Mouse (Mus musculus): ENCODE data around the gene Stfa2l1. TPM values are rescaled to one million over a fixed set of nuclear protein-coding genes. Genes with fewer than 3 reads are reported as not detected.

Stfa2l1 gene
- polyA plus RNA-seq (2014; fragmentation: Illumina TruSeq; extraction: RNeasy Lipid Tissue Mini Kit (QIAGEN cat#74804); ENCODE audit: low read depth, low replicate concordance) = not detected

GRCm38 (mm10) chr16:36156402-36156975, at the start of gene Stfa2l1:
Gene Stfa2l1, plus strand, starts transcription at chr16:36156811.

GRCm38 (mm10) chr16:36131141-36131540, 25.5 kb upstream of the Stfa2l1 start, which contains the start of gene Csta1:
Gene Csta1, minus strand, starts transcription at chr16:36131241.

GRCm38 (mm10) chr16:36183912-36184311, 27.3 kb downstream of the Stfa2l1 start, which contains the start of gene Gm5483:
Gene Gm5483, plus strand, starts transcription at chr16:36184212.

GRCm38 (mm10) chr16:36209967-36210453, 53.4 kb downstream of the Stfa2l1 start, which contains the start of gene Gm5416:
Gene Gm5416, plus strand, starts transcription at chr16:36210403.

Other genes with a start within 250 kb of the Stfa2l1 start
- gene Parp9, start 218.3 kb upstream of the Stfa2l1 start, polyA plus RNA-seq (2014; fragmentation: Illumina TruSeq; extraction: RNeasy Lipid Tissue Mini Kit (QIAGEN cat#74804); ENCODE audit: low read depth, low replicate concordance) = 21.0 TPM
- gene Dtx3l, start 217.7 kb upstream of the Stfa2l1 start, polyA plus RNA-seq (2014; fragmentation: Illumina TruSeq; extraction: RNeasy Lipid Tissue Mini Kit (QIAGEN cat#74804); ENCODE audit: low read depth, low replicate concordance) = 8.7 TPM
- 23.0 TPM for gene Kpna1, start 178.1 kb upstream of the Stfa2l1 start, polyA plus RNA-seq (2014; fragmentation: Illumina TruSeq; extraction: RNeasy Lipid Tissue Mini Kit (QIAGEN cat#74804); ENCODE audit: low read depth, low replicate concordance)
- 6.1 TPM for gene Wdr5b, start 115.6 kb upstream of the Stfa2l1 start, polyA plus RNA-seq (2014; fragmentation: Illumina TruSeq; extraction: RNeasy Lipid Tissue Mini Kit (QIAGEN cat#74804); ENCODE audit: low read depth, low replicate concordance)
- 102 TPM for gene Fam162a, start 85.2 kb upstream of the Stfa2l1 start, polyA plus RNA-seq (2014; fragmentation: Illumina TruSeq; extraction: RNeasy Lipid Tissue Mini Kit (QIAGEN cat#74804); ENCODE audit: low read depth, low replicate concordance)
- gene Ccdc58, start 85.1 kb upstream of the Stfa2l1 start, polyA plus RNA-seq (2014; fragmentation: Illumina TruSeq; extraction: RNeasy Lipid Tissue Mini Kit (QIAGEN cat#74804); ENCODE audit: low read depth, low replicate concordance) = 25.4 TPM
- not detected for gene Csta1, start 25.6 kb upstream of the Stfa2l1 start, polyA plus RNA-seq (2014; fragmentation: Illumina TruSeq; extraction: RNeasy Lipid Tissue Mini Kit (QIAGEN cat#74804); ENCODE audit: low read depth, low replicate concordance)
- gene Gm5483, start 27.4 kb downstream of the Stfa2l1 start, polyA plus RNA-seq (2014; fragmentation: Illumina TruSeq; extraction: RNeasy Lipid Tissue Mini Kit (QIAGEN cat#74804); ENCODE audit: low read depth, low replicate concordance) = not detected
- not detected for gene Gm5416, start 53.6 kb downstream of the Stfa2l1 start, polyA plus RNA-seq (2014; fragmentation: Illumina TruSeq; extraction: RNeasy Lipid Tissue Mini Kit (QIAGEN cat#74804); ENCODE audit: low read depth, low replicate concordance)
- gene 2010005H15Rik, start 64.7 kb downstream of the Stfa2l1 start, polyA plus RNA-seq (2014; fragmentation: Illumina TruSeq; extraction: RNeasy Lipid Tissue Mini Kit (QIAGEN cat#74804); ENCODE audit: low read depth, low replicate concordance) = not detected
- not detected for gene Stfa1, start 120.1 kb downstream of the Stfa2l1 start, polyA plus RNA-seq (2014; fragmentation: Illumina TruSeq; extraction: RNeasy Lipid Tissue Mini Kit (QIAGEN cat#74804); ENCODE audit: low read depth, low replicate concordance)
- not detected for gene BC117090, start 177.5 kb downstream of the Stfa2l1 start, polyA plus RNA-seq (2014; fragmentation: Illumina TruSeq; extraction: RNeasy Lipid Tissue Mini Kit (QIAGEN cat#74804); ENCODE audit: low read depth, low replicate concordance)
- not detected for gene BC100530, start 210.9 kb downstream of the Stfa2l1 start, polyA plus RNA-seq (2014; fragmentation: Illumina TruSeq; extraction: RNeasy Lipid Tissue Mini Kit (QIAGEN cat#74804); ENCODE audit: low read depth, low replicate concordance)

All from adipose tissue, adult 10 weeks (tissue).